Mouse (Mus musculus): ENCODE data around the gene Tmem11. TPM values are rescaled to one million over a fixed set of nuclear protein-coding genes. Genes with fewer than 3 reads are reported as not detected.
A peak's percentile ranks its signal among the peaks of the same experiment; 100 is the strongest.
"Not testable (repeated sequence)": the region's sequence is repeated elsewhere in the genome, so short reads cannot be mapped to it uniquely, and the experiment has no call there.

Tmem11 gene
- polyA plus RNA-seq, 3 experiments from 2014 or later = 22.8 to 30.3 (median 28.2) TPM

- no peak for ATAC-seq
Measured at GRCm38 (mm10) chr11:60882386-60882785, 3.3 kb upstream of the Tmem11 start.

DNA sequence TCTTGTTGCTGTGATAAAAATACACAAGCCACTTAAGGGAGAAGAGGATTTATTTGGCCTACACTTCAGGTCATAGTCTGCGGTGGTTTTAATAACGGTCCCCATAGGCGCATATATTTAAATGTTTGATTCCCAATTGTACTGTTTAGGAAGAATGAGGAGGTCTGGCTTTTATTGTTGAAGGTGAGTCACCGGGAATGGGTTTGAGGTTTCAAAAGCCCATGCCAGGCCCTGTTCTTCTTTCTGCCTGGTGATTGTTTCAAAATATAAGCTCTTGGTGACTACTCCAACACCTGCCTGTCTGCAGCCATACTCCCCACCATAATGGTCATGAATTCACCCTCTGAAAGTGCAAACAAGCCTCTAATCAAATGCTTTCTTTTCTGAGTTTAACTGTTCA, 1.5 kb upstream of the Tmem11 start:
- no peak for ATAC-seq

DNA sequence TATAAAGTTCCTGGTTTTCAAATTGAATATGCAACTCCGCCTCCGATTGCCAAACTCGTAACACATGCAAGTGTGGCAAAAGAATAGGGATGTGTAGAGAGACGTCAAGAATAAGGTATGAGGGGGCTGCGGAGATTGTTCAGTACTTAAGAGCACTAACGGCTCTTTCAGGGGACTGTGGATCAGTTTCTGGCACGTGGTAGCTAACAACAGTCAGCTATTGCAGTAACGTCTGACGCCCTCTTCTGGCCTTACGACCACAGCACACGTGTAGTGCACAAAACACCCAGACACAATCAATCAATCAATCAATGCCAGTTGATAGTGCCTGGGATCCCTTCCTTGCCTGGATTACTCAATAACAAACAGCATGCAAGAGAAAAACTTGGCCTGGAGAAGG, 351 bp upstream of the Tmem11 start:
- ATAC-seq = peak; percentile 55

GRCm38 (mm10) chr11:60878056-60878612, 938 bp downstream of the Tmem11 start:
- peak; percentile 19 for ATAC-seq

DNA sequence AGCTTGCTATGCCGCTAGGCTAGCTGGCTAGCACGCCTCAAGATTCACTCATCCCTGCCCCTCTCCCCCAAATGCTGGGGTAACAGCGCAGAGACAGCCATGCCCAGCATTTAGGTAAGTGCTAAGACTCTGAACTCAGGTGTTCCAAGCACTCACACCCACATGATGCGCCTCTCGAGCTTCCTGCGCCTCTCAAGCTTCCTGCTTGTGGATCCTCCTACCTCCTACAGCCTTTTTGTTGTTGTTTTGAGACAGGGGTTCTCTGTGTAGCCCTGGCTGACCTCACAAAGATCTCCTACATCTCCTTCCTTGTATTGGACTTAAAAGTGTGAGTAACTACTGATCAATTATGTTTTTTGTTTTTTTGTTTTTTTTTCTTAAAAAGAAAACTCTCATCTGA, 6.0 kb downstream of the Tmem11 start:
- peak; percentile 51 for ATAC-seq

- ATAC-seq = no peak
Measured at GRCm38 (mm10) chr11:60871409-60871808, 7.7 kb downstream of the Tmem11 start.

DNA sequence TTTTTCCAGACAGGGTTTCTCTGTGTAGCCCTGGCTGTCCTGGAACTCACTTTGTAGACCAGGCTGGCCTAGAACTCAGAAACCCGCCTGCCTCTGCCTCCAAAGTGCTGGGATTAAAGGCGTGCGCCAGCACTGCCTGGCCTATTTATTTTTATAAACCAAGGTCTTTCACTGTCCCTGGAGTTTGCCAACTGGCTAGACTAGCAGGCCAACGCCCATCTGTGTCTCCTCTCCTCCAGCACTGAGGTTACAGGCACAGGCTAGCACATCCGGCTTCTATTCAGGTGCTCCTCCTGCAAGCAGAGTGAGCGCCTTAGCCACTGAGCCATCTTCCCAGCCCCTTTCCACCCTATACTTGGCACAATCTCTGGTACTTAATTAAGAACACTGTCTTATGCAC, 9.6 kb downstream of the Tmem11 start:
- ATAC-seq = not testable (repeated sequence)

DNA sequence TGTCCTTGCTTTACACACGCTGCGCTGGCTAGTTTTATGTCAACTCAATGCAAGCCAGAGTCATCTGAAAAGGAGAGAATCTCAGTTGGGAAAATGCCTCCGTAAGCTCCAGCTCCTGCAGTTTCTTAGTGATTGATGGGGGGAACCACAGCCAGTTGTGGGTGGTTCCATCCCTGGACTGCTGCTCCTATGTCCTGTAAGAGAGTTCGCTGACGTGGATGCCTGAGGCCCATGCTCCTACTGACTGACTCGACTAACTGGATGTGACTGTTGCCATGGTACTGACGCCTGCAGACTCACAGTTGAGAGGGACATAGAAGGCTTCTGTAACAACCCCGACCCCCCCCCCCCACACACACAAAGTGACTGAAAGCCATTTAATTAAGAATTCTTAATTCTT, 11.2 kb downstream of the Tmem11 start:
- no peak for ATAC-seq

DNA sequence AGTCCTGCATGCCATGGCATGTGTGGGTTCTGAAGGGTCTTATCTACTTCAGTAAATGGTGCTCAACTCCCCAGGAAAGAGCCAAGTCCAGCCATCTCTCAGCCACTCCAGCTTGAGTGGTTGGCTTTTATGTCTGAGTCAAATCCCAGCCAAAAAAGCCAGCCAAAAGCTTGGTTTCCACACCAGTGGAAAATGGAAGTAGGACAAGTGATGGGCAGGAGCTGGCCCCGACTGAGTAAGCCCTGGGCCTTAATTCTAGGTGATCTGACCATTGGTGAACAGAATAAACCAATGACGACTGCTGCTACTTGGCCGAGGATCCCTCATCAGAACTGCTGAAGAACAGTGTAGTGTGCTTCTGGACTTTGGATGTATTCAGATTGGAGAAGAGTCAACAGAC, 11.6 kb downstream of the Tmem11 start:
- ATAC-seq = no peak

GRCm38 (mm10) chr11:60866021-60866420, 13.1 kb downstream of the Tmem11 start:
- no peak for ATAC-seq

DNA sequence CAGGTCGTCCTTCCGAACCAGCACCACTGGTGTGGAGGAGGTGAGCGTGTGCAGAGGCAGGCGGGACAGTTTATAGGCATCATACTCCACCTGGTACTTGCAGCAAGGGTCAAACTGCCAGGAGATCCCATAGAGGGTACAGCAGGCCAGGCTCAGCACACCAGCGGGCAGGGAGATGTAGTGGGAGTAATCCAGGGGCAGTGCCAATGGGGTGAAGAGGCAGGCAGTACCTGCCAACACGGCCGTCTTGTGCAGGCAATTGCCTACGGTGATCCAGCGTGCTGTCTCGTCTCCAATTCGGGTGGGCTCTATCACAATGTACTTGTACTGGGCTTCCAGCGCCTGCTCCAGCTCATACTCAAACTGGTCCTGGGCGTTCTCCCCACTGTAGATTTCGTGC, 14.2 kb downstream of the Tmem11 start:
- ATAC-seq = no peak

- no peak for ATAC-seq
Measured at GRCm38 (mm10) chr11:60864166-60864565, 14.9 kb downstream of the Tmem11 start.

GRCm38 (mm10) chr11:60863196-60863595, 15.9 kb downstream of the Tmem11 start:
- ATAC-seq = no peak

GRCm38 (mm10) chr11:60861993-60862392, 17.1 kb downstream of the Tmem11 start:
- no peak for ATAC-seq

DNA sequence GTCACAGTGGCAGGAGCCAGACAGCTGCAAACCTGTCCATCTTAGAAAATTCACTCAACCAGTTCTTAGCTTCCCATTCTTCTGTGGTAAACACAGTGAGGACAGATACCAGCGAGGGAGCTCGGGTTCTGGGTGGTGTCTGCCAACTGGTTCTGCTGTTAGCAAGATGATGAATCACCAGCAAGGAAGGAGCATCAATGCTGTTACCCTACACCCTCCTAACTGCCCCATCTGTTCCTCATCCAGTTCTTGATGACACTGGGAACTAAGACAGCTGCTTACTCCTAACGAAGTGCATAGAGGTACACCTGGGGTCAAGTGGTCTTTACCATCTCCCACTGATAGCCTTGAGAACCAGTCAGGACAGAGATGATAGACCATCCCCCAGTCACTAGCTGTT, 22.5 kb downstream of the Tmem11 start:
- no peak for ATAC-seq

- no peak for ATAC-seq
Measured at GRCm38 (mm10) chr11:60845415-60845814, 33.7 kb downstream of the Tmem11 start.

GRCm38 (mm10) chr11:60843412-60843811, 35.7 kb downstream of the Tmem11 start:
- ATAC-seq = no peak

- no peak for ATAC-seq
Measured at GRCm38 (mm10) chr11:60841467-60842200, 37.4 kb downstream of the Tmem11 start.

DNA sequence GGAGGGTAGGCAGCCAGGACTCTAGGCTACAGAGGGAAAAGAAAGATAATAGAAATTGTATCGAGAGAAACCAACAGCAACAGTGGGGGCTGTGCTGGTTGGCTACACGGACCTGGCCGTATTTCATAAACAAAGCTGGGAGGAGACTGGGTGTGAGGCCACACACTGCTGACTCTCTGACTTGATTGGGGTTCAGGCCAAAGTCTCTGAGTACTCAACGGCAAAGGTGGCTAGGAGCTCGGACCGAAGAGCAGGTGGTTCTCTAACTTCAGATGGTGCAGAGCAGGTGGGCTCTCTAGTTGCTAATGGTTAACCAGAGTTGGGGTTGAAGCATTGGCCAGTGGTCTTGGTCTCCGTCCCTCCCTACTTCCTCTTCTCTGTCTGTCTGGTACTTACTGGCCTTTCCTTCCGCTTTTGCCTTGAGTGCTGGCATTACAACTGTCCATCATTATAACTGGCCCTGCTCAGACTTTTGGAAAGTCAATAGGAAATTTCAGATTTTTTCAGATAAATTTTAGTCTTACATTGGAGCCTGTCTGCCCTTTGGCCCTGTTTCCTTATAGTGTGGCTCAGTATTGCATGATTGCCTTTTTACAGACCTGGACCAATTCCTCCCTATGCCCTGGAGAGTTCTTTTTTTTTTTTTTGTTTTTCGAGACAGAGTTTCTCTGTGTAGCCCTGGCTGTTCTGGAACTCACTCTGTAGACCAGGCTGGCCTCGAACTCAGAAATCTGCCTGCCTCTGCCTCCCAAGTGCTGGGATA, 41.2 kb downstream of the Tmem11 start:
- no peak for ATAC-seq

- no peak for ATAC-seq
Measured at GRCm38 (mm10) chr11:60836897-60837296, 42.2 kb downstream of the Tmem11 start.

GRCm38 (mm10) chr11:60830433-60831052, 48.5 kb downstream of the Tmem11 start, which contains the start of gene Dhrs7b:
Gene Dhrs7b, plus strand, starts transcription at chr11:60830631.
- peak; percentile 96 for ATAC-seq

DNA sequence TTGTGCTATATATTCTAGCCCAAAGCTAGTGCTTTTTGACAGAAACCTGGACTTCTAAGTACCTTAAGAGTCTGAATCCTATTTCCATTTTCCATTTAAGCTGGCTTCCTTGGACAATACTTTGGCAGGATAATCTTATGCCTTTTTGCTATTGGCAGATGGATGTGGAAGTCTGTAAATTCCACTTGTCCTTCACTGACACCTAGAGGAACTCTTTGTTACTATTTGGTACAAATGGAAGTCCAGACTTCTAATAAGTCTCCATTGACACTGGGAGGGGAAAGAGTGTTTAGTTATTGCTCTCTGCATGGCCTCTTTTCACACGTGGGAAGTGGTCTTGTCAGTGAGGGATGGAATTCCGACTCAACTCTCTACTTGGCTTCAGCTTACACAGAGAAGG, 50.2 kb downstream of the Tmem11 start:
- no peak for ATAC-seq

- ATAC-seq = no peak
Measured at GRCm38 (mm10) chr11:60827241-60827945, 51.7 kb downstream of the Tmem11 start.

All from inflammation-experienced regulatory T-cells, adult 6 months (primary cell).